Mouse (Mus musculus): ENCODE results near the gene Carmil3.

Carmil3 gene

DNA sequence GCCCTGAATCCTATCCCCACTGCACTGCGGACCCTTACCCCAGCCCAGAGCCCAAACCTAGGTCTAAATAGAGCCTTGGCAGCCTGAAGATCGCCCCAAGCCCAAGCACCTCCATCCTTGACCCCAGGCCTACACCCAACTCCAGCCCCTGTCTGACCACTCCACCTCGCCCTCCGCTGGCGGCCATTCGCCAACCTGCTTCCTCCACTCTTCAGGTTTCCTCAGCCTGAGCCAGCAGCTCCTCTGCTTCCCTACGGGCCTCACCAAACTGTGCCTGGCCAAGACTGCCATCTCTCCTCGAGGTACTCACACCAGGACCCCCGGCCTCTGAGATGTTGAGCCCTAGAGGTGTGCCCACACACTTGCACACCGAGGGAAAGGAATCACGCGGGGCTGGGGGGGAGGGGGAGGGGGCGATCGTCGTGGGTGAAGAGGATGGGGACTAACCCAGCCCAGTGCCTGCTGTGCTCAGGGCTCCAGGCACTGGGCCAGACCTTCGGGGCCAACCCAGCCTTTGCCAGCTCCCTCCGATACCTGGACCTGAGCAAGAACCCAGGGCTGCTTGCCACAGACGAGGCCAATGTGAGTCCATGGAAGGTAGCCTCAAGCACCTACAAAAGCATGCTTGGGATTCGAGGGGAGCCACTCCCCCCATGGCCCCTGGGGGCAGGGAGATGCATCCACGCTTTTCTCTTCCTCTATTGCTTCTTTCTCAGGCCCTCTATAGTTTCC, 5.2 kb downstream of the Carmil3 start:
- DNase-seq, result no peak

DNA sequence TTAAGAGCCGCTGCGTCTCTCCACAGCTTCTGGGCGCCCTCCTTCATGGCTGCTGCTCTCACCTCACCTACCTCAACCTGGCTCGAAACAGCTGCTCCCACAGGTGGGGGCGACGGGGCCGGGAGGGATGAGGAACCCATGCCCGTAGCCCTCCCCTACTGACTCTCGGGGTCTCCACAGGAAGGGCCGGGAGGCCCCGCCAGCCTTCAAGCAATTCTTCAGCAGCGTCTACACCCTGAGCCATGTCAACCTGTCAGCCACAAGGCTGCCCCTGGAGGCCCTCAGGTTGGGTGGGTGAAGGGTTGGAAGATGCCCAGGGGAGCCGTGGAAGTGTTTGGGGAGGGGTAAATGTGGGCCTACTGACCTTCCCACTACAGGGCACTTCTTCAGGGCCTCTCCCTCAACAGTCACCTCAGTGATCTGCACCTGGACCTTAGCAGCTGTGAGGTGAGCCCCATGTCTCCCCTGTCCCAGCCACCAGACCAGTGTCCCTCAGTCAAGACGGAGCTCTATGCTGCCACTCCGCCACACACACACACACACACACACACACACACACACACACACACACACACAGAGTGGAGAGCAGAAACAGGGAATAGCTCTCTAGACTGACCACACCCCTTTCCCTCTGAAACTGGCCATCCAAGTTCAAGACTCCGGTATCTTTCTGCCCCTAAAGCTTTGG, 6.5 kb downstream of the Carmil3 start:
- no peak for DNase-seq

DNA sequence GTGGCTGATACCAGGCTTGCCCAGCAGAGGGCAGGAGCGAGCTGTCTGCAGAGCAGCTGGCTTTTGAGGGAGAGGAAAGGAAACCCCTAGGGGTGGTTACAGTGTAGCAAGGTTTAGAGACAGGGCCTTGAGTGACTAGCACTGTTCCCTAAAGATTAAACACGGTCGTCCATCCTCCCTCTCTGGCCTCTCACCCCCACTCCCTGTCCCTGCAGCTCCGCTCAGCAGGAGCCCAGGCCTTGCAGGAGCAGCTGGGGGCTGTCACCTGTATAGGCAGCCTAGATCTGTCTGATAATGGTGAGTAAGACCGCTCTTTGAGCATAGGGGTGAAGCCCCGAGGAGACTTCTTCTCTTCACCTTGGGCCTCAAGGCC, 7.0 kb downstream of the Carmil3 start:
- DNase-seq, result peak; percentile 88

DNA sequence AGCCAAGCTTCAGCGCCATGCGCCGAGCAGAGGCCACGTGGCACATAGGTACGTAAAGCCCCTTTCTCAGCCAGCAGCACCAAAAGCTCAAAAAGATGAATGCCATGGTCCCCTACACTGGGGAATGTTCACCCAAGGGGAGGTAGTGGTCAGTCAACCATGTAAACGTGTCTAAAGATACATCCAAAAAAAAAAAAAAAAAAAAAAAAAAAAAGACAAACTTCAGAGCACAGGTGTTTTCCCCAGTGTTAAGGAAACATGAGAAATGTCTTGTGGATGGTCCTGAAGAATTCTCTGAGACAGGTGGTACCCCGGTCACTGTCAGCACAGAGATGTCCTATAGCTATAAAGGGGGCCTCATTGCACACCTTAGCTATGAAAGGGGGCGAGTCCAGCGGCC, 15.2 kb downstream of the Carmil3 start:
- no peak for DNase-seq

DNA sequence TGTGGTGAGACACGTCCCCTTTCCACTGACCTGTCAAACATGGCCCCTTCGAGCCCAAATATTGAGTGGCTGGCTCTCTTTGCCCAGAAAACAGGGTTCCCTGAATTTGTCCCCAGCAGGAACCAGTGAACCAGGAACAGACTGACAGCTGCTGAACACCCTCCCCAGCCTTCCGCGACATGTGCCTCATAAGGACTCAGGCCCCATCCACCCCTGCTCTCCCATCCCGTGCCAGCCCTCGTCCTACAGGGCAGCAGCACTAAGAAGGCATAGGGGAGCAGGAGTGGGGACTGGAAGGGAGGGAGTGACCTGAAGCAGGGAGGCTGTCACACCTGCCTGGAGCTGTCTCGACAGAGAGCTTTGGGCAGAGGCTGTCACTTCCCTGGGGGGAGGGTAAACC, 17.4 kb downstream of the Carmil3 start:
- DNase-seq, result no peak

DNA sequence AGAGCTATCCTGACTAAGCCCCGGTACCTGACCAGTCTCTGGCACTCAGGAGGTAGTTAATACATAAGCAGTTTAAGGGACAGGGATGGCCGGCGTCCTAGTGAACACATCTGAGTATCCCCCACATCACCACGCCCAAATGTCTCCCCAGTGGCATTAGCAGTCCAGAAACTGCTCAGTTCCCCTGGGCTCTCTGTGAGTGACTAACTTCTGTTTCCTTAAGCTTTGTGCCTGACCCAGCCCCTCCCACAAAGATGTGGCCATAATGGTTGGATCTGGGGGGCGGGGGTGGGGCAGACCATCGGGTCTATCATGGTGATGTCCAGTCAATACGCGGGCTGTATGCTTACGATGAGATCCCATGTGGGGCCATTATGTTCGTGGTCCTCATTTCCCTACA, 19.1 kb downstream of the Carmil3 start:
- DNase-seq, result no peak

DNA sequence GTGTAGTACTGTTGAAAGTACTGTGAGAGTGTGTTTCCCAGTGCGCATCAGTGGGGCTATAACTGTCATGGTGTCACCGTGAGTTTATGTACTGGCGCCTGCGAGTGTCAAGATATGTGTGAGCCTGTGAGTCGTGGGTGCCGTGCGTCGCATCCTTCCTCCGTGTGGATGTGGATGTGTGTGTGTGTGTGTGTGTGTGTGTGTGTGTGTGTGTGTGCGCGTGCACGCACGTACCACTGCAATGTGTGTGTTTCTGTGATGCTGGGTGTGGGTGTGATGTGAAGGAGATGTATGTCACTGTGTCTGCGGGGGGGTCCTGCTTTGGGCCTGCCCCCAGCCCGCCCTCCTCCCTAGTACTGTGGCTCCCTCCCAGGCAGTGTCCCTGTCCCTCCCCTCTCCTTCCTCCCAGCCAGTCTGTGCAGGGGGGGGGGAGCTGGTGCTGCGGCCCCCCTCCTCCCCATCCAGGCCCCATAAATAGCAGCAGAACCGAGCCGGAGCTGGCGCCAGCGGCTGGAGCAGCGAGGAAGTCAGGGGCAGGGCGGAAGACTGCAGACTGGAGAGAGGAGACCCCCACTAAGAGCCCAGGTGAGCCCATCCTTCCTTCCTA, 19.8 kb downstream of the Carmil3 start, which contains the start of gene Cpne6:
TSS of gene Cpne6 (plus strand) at position 321 of the 607 bp plus-strand sequence.
- no peak for DNase-seq

DNA sequence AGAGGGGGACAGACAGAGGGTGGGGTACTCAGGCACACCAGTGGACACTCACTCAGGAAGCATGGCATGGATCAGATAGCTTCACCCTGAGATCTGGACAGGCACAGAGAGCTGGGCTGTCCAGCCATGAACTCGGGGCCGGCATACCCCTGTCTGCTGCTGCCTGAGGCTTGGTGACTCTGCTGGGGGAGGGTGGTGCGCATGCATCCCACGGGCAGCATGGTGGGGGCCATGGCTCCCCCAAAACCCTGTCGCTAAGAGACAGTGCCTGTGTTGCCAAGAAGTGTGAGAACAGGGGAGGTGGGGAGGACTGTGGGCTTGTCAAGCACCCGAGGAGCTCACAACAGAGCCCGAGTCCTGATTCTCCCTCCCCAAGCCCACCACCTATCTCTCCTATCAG, 20.6 kb downstream of the Carmil3 start:
- no peak for DNase-seq

DNA sequence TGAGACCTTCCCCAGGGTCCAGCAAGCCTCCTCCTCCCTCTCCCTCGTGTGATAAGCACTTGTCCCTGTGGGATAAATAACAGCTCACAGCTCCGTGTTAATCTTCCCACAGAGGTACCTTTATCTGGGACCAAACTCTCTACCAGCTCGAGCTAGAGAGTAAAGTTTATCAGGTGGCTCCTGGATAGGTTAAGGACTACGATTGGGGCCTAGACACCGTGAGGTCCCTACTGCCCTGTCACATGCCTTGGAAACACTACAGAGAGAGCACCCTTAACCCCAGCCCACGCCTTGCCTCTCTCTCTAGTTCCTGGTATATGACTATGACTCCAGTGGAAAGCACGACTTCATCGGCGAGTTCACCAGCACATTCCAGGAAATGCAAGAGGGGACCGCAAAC, 23.5 kb downstream of the Carmil3 start:
- no peak for DNase-seq

DNA sequence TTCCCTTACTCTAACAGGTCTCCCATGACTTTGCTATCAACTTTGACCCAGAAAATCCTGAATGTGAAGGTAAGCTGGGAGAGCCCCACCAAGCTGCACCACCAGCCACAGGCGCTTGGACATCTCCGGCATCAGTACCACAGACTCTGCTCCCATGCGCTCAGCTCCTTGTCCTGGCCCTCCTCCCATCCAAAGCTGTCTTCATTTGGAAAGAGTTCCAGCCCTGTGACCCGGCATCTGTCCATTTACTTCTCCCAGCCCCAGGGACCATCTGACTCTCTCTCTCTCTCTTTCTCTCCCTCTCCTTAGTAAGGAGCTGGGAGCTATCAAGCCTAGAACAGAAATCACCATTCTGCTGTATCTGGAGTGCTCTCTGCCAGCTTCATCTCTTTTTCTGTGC, 25.4 kb downstream of the Carmil3 start:
- DNase-seq, result no peak

DNA sequence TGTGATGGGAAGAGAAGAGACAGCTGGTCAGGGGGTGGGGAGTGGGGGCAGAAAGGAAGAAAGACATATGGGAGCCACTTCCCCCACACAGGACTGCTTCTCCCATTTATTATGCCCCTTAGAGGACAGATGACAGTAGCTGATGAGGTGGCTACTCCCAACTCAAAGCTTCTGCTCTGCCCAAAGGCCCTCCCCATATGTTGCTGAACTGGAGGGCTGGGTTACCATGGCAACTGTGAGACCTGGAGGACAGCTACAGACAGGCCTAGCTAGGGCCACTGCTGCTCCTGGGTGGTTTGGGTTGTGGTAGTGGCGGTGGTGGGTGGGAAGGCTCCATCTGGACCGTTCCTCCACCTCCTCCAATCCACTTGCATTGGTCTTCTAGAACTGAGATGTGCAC, 28.4 kb downstream of the Carmil3 start:
- DNase-seq, result no peak

DNA sequence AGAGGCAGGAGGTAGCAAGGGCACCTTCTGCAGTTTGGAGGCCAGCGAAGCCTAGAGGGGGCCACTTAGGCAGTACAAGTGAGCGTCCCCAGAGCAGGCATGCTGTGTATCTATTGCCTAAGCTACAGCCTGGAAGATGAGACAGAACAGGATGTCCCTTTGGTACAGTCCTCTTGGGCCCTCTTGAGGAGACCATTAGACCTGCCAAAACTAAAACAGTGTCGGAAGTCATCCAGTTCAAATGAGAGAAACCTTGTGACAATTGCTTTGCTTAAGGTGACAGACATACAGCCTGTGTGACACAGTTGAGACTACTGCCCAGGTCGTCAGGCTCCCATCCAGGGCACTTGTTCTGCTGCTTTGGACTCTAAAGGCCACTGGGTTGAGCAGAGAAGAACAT, 29.2 kb downstream of the Carmil3 start:
- no peak for DNase-seq

DNA sequence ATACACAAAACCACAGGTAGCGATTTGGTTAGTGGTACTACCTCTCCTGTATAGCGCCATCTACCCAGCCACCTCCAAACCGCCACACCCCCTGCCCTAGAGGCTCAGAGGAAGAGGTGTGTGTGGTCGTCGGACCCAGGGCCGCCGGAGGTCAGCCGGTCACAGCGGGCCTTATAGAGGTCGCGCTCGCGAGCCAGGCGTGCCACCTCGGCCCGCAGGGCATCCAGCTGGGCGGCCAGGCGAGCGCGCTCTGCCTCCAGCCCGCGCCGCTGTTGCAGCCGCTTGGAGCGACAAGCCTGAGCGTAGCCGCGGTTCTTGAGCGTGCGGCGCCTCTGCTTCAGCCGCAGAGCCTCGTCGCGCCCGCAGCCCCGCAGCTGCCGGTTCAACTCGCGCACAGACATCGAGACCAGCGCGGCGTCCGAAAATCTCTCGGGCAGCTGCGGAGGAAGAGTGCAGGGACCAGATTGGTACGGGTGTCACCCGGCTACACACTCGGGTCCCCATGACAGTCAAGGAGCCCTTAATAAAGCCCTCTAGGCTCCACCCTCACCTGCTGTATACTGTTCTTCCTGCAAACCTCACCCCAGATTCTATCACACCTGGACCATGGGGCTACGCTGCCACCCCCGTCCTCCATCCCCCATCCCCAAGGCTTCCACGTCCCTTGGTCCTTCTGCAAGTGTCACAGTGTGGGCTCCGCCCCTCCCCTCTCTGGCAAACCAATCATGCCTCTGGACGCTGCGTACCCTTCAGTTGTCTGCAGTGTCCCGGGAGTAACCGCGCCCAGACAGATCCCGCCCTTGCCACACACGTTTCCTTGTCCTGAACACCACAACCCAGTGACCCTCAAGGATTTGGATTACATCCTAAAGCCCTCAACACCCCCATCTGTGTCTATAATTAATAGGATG, 30.3 kb downstream of the Carmil3 start:
- DNase-seq, result no peak

DNA sequence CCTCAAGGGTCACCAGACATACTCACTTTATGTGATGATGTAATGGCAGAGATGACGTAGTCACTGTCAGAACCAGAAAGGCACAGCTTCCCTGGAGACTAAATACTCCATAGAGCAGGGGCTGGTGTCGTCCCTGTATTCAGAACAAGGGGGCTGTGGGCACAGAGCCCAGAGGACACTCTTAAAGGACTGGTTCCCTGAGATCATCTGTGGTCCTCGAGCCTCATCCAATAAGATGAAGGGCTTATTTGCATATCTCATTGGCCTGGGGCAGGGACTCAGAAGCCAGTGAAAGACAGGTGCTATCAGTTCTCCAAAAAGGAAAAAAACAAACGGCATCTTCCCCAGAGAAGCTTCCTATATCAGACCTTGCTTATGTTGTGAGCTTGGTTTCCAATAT, 33.6 kb downstream of the Carmil3 start:
- no peak for DNase-seq

DNA sequence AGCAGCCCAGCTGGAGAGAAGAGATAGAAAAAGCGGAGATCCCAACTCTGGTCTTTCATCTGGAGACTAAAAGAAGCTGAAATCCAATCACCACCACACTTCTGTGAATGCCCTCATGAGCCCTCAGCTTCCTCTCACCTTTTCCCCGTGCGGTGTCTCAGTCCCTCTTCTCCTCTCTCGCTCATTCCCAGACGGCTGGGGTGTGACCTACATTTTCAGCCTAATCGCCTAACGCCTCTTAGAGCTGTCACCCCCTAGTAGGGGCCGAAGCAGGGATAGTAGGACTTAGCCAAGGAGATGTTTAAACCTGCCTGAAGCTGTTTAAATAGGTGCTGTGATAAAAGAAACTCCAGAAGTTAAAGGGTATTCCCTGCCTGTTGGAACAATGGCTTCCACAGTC, 34.3 kb downstream of the Carmil3 start, which contains the start of gene Nrl:
TSS of gene Nrl (minus strand) at position 197 of the 400 bp plus-strand sequence.
- no peak for DNase-seq

DNA sequence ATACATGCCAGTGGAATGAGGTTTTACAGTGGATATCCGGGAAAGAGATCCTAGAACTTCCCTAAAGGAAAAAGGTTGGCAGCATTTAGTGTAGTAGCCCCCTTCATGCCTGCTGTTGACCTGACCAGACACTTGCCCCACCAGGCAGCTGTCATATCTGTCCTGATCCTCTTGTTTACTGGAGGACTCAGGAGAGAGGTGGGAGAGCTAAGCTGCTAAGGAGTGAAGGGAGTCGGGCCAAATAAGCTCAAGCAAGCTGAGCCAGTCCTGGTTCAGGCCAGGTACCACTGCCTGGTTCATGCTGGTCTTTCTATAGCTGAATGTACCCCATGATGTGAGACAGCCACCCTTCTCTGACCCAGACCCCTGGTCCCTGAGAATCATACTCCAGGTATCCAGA, 36.2 kb downstream of the Carmil3 start:
- DNase-seq, result no peak

DNA sequence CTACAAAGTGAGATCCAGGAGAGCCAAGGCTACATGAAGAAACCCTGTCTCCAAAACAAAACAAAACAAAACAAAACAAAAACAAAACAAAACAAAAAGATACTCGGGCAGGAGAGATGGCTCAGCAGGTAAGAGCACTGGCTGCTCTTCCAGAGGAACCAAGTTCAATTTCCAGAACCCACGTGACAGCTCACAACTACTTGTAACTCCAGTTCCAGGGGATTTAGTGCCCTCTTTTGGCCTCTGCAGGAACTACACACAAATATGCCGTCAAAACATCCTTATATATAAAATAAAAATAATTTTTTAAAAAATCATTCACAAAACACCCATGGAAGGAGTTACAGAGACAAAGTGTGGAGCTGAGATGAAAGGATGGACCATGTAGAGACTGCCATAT, 37.5 kb downstream of the Carmil3 start:
- DNase-seq, result peak; percentile 31

DNA sequence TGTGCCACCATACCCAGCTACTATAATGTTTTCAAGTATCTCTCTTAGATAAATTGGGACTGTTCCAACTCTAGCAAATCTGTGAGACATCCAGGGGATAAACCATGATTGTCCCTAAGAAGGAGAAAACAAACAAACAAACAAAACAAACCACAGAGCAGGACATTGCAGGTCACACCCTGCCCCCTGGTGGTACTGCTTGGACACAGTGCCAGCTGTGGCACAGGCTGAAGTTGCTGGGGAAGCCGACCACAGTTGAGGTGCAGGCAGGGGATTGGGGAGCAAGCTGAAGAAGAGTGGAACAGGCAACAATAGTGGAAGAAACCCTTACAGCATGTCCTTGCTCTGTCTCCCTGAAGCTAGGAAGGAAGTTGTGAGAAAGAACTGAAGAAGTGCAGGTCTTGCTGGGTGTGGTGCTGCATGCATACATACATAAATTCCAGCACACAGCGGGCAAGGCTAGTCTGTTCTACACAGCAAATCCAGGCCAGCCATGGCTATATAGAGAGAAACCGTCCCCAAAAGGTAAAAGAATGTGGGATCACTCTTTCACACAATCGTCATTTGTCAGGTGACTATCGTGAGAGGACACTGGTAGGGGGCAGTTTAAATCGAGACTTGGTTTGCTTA, 45.8 kb downstream of the Carmil3 start:
- peak; percentile 46 for DNase-seq

DNA sequence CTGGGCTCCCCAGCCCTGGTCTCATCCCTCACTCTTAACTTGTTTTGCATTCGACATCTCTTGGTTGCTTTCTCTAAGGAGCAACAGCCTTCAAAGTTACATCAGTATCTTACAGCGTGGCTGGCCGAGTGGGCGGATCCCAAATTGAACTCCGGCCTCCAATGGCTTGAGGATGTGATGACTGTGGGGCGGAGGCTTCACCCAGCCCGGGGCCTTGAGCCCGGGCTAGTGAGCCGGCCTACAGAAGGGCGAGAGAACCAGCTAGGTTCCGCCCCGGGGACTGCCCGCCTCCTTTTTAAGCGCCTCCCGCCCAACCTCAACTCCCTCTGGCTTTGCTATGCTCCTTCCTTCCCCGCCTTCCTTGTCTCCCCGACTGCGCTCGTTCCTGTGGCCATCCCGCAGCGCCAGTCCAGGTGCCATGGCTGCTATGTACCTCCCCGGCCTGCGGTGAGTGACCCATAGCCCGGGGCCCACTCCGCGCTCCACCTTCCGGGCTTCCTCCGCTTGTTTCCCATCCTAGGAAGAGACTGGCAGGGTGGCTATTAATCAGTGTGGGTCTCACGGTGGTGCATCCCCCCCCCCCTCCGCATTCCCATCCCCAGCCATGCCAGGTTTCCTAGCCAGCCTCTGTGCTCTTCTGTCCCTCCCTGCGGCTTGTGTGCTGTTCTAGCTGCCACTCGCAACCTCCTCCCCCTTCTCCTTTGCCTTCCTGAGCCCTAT, 49.8 kb downstream of the Carmil3 start, which contains the start of gene Pck2:
TSS of gene Pck2 (plus strand) at position 200 of the 720 bp plus-strand sequence.
- peak; percentile 35 for DNase-seq

DNA sequence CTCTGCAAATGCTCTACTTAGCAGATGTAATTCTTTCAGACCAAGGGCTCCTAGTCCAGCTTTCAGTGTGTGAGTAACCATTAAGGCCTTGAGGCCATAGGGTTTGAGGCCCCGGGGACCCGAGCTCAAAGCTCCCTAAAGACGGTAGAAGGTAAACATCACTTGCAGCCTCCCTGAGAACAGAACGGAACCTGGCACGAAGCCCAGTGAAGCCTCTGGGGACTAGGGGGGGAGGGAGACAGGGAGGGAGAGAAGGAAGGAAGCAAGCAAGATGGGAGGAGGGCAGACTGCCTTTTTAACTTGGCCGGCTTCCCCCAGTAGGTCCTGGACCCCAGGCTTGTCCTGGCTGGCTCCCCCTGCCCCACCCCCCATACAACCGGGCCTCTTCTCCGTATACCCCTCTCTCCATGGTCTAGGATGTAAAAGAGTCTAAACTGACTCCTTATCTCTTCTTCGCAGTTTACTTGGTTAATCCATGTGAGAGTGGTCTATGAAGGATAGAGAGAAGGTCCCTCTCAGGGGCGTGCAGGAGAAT, 50.4 kb downstream of the Carmil3 start:
- peak; percentile 30 for DNase-seq

DNA sequence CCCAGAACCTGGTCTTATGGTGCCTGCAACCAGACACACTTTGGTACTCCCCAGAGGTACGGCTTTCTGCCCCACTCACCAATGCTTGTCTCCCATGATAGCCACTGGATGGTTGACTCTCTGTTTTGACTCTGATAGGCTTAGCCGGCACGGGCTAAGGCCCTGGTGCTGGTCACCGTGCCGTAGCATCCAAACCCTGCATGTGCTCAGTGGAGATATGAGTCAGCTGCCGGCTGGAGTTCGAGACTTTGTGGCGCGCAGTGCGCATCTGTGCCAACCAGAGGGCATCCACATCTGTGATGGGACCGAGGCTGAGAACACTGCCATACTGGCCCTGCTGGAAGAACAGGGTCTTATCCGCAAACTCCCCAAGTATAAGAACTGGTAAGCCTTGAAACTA, 51.8 kb downstream of the Carmil3 start:
- no peak for DNase-seq

DNA sequence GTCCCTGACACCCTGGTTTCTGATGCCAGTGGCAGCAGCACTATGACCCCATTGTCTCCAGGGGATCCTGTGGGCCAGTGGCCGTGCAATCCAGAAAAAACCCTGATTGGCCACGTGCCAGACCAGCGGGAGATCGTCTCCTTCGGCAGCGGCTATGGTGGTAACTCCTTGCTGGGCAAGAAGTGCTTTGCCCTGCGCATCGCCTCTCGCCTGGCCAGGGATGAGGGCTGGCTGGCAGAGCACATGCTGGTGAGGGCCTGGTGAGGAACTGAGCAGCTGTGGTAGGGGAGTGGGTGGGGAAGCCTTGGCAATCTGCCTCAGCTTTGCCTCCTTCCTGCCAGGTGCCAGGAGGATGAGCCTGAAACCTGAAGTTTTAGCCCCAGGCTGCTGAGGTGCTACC, 53.9 kb downstream of the Carmil3 start:
- DNase-seq, result no peak
